In genomic region chr2:170912589-170913223, GRCm38 (mm10) we compare ENCODE assay signal across 10 mouse cellular contexts.
DNase-seq lines count a peak whose midpoint lies in the region; ATAC-seq and TF ChIP-seq lines count a peak whose summit lies in the region.
"Had no signal": no experiment of that assay in that cellular context is flagged by ENCODE, and none has a peak within 500 bp of the region (broad histone marks: within the 10 kb centered on the region; RNA-seq: fewer than 3 reads in every experiment).

No protein-coding gene starts in this region.

- no peak overlapping the region for H3K9ac ChIP-seq in forebrain, embryonic 11.5 days (ENCODE audit: low read length)
- no peak overlapping the region for H3K9ac ChIP-seq in forebrain, embryonic 12.5 days
- H3K9ac ChIP-seq: midbrain, embryonic 12.5 days had no signal

- WGBS in forebrain, embryonic 11.5 days = 51% methylated on average over 13 of the region's 13 CpGs
- WGBS in forebrain, embryonic 12.5 days = 49% methylated on average over 13 of the region's 13 CpGs
- WGBS in midbrain, embryonic 10.5 days = 50% methylated on average over 13 of the region's 13 CpGs

- H3K9me3 ChIP-seq in forebrain, embryonic 11.5 days (ENCODE audit: control insufficient read depth, low read length) = no peaks in the 10 kb centered on the region
- H3K9me3 ChIP-seq in forebrain, embryonic 12.5 days = no peaks in the 10 kb centered on the region
- no peaks in the 10 kb centered on the region for H3K9me3 ChIP-seq in midbrain, embryonic 10.5 days (replicated peaks)
- H3K9me3 ChIP-seq: midbrain, embryonic 12.5 days had no signal

- no peak overlapping the region for H3K27ac ChIP-seq in forebrain, embryonic 11.5 days (ENCODE audit: low read depth, low read length)
- H3K27ac ChIP-seq in forebrain, embryonic 12.5 days = no peak overlapping the region
- H3K27ac ChIP-seq in layer of hippocampus, adult 2 months = no peak overlapping the region
- no peak overlapping the region for H3K27ac ChIP-seq in midbrain, embryonic 10.5 days (replicated peaks)
- H3K27ac ChIP-seq: midbrain, embryonic 12.5 days had no signal

- H3K4me3 ChIP-seq in forebrain, embryonic 11.5 days (ENCODE audit: low read depth, low read length) = no peak overlapping the region
- H3K4me3 ChIP-seq in forebrain, embryonic 12.5 days (replicated peaks) = no peak overlapping the region
- H3K4me3 ChIP-seq in layer of hippocampus, adult 2 months = no peak overlapping the region
- H3K4me3 ChIP-seq in midbrain, embryonic 10.5 days = no peak overlapping the region
- H3K4me3 ChIP-seq: midbrain, embryonic 12.5 days had no signal

- TF ChIP-seq CTCF in layer of hippocampus, adult 2 months (conservative IDR thresholded peaks at IDR 0.05) = peak; percentile 87

- H3K27me3 ChIP-seq in forebrain, embryonic 11.5 days (ENCODE audit: control insufficient read depth, insufficient read depth, low read length) = no peaks in the 10 kb centered on the region
- no peaks in the 10 kb centered on the region for H3K27me3 ChIP-seq in forebrain, embryonic 12.5 days
- no peaks in the 10 kb centered on the region for H3K27me3 ChIP-seq in midbrain, embryonic 10.5 days (ENCODE audit: low read depth, poor library complexity, severe bottlenecking)
- H3K27me3 ChIP-seq: CH12.LX; midbrain, embryonic 12.5 days had no signal

- ATAC-seq in forebrain, embryonic 11.5 days (replicated peaks; ENCODE audit: low FRiP score) = no peak
- no peak for ATAC-seq in forebrain, embryonic 12.5 days (ENCODE audit: low FRiP score)
- ATAC-seq in granulocyte monocyte progenitor cell, adult 5-6 weeks (replicated peaks; ENCODE audit: poor library complexity, severe bottlenecking) = peak; percentile 42
- ATAC-seq in CD4-positive, CD25-positive, alpha-beta regulatory T cell, adult 4 months = no peak

- no peaks in the 10 kb centered on the region for H3K36me3 ChIP-seq in forebrain, embryonic 11.5 days (ENCODE audit: control insufficient read depth, insufficient read depth, low read length)
- no peaks in the 10 kb centered on the region for H3K36me3 ChIP-seq in forebrain, embryonic 12.5 days (replicated peaks)
- H3K36me3 ChIP-seq in midbrain, embryonic 10.5 days = no peaks in the 10 kb centered on the region
- H3K36me3 ChIP-seq: midbrain, embryonic 12.5 days had no signal

- H3K4me1 ChIP-seq in forebrain, embryonic 11.5 days (replicated peaks; ENCODE audit: control insufficient read depth, insufficient read depth, low read length) = no peaks in the 10 kb centered on the region
- H3K4me1 ChIP-seq in forebrain, embryonic 12.5 days = peaks cover 4% of the 10 kb centered on the region; the same call in 1 of the 2 replicates
- H3K4me1 ChIP-seq in midbrain, embryonic 10.5 days = no peaks in the 10 kb centered on the region
- H3K4me1 ChIP-seq: midbrain, embryonic 12.5 days had no signal

- no peak overlapping the region for H3K4me2 ChIP-seq in forebrain, embryonic 11.5 days (ENCODE audit: low read depth, low read length, severe bottlenecking)
- H3K4me2 ChIP-seq in forebrain, embryonic 12.5 days = no peak overlapping the region
- H3K4me2 ChIP-seq: midbrain, embryonic 12.5 days had no signal

- peak; percentile 64 for DNase-seq in forebrain, embryonic 11.5 days (ENCODE audit: low spot score)
- peak; percentile 51 for DNase-seq in urinary bladder, postnatal 25 days (ENCODE audit: low spot score)
- DNase-seq in urinary bladder, adult 2 months (ENCODE audit: low spot score) = no peak
- peak; percentile 17 to 63 for DNase-seq in layer of hippocampus, adult 2 months (ENCODE audit: low spot score in 2 of 2)
- DNase-seq in midbrain, embryonic 10.5 days (ENCODE audit: low spot score) = peak; percentile 45
